Mouse (Mus musculus): ENCODE data around the gene Slc22a15.

DNA sequence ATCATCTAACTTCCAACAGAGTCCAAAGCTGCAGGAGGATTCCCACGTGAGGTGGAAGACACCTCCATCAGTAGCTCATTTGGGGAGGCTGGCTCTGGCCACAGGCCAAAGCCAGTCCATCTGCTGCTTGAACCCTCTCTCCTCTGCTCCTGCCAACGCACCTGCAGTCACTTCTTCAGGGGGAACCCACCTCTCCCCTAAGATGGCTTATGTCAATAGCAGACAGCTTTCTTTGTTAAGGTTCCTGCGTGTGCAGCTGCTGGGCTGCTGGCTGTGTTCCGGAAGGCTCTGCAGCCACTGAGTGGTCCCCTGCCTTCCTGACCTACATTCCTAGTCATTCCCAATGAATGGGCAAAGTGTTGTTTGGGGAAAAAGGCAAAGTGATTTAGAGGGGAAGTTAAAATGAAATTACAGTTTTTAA is 57.2 kb downstream of the Slc22a15 start:
- TF ChIP-seq CHD2 (IDR thresholded peaks at IDR 0.05; ENCODE audit: low read depth, low read length) (no peak), ZC3H11A (IDR thresholded peaks at IDR 0.05; ENCODE audit: borderline replicate concordance, low read depth, low read length) (no peak)
